In genomic region chr11:98933151-98933550, GRCm38 (mm10) we compare ENCODE assay signal across 8 mouse cellular contexts. TPM values are rescaled to one million over a fixed set of nuclear protein-coding genes. Genes with fewer than 3 reads are reported as not detected.
DNase-seq lines count a peak whose midpoint lies in the region; ATAC-seq lines count a peak whose summit lies in the region.

No protein-coding gene starts in this region.

- H3K27ac ChIP-seq in midbrain, embryonic 11.5 days (ENCODE audit: low read depth, low read length) = no peak overlapping the region
- no peak overlapping the region for H3K27ac ChIP-seq in midbrain, embryonic 13.5 days
- peak overlapping the region; percentile 94 for H3K27ac ChIP-seq in embryonic facial prominence, embryonic 15.5 days (replicated peaks)
- H3K27ac ChIP-seq in hindbrain, embryonic 15.5 days (replicated peaks) = no peak overlapping the region
- H3K27ac ChIP-seq in liver, embryonic 12.5 days = no peak overlapping the region
- H3K27ac ChIP-seq in neural tube, embryonic 15.5 days (replicated peaks) = no peak overlapping the region

- no peak for ATAC-seq in midbrain, embryonic 11.5 days (ENCODE audit: low FRiP score)
- ATAC-seq in midbrain, embryonic 13.5 days = no peak
- no peak for ATAC-seq in embryonic facial prominence, embryonic 15.5 days (ENCODE audit: insufficient number of reproducible peaks, low FRiP score, low TSS enrichment, low read depth)
- ATAC-seq in hindbrain, embryonic 15.5 days (ENCODE audit: low FRiP score, low read depth) = no peak
- ATAC-seq in liver, embryonic 12.5 days = no peak
- ATAC-seq in neural tube, embryonic 15.5 days (ENCODE audit: low FRiP score) = no peak

- peaks cover 8% of the 10 kb centered on the region for H3K27me3 ChIP-seq in midbrain, embryonic 11.5 days (ENCODE audit: control insufficient read depth, insufficient read depth, low read length)
- H3K27me3 ChIP-seq in midbrain, embryonic 13.5 days = peaks cover 20% of the 10 kb centered on the region
- no peaks in the 10 kb centered on the region for H3K27me3 ChIP-seq in embryonic facial prominence, embryonic 15.5 days
- H3K27me3 ChIP-seq in hindbrain, embryonic 15.5 days = no peaks in the 10 kb centered on the region
- H3K27me3 ChIP-seq in liver, embryonic 12.5 days (replicated peaks) = peaks cover 99% of the 10 kb centered on the region
- H3K27me3 ChIP-seq in neural tube, embryonic 15.5 days (replicated peaks) = no peaks in the 10 kb centered on the region

- no peak overlapping the region for H3K4me2 ChIP-seq in midbrain, embryonic 11.5 days
- H3K4me2 ChIP-seq in midbrain, embryonic 13.5 days (replicated peaks) = no peak overlapping the region
- H3K4me2 ChIP-seq in embryonic facial prominence, embryonic 15.5 days (replicated peaks) = peak overlapping the region; percentile 44
- H3K4me2 ChIP-seq in hindbrain, embryonic 15.5 days = peak overlapping the region; percentile 9
- H3K4me2 ChIP-seq in liver, embryonic 12.5 days = 0 out of 2 replicates have a peak overlapping the region, but pooled peaks have one; percentile 9
- peak overlapping the region; percentile 19 for H3K4me2 ChIP-seq in neural tube, embryonic 15.5 days

- H3K9me3 ChIP-seq in midbrain, embryonic 11.5 days (ENCODE audit: control insufficient read depth, low read length) = no peaks in the 10 kb centered on the region
- H3K9me3 ChIP-seq in midbrain, embryonic 13.5 days = no peaks in the 10 kb centered on the region
- H3K9me3 ChIP-seq in embryonic facial prominence, embryonic 15.5 days (replicated peaks) = no peaks in the 10 kb centered on the region
- no peaks in the 10 kb centered on the region for H3K9me3 ChIP-seq in hindbrain, embryonic 15.5 days
- no peaks in the 10 kb centered on the region for H3K9me3 ChIP-seq in liver, embryonic 12.5 days (replicated peaks)
- no peaks in the 10 kb centered on the region for H3K9me3 ChIP-seq in neural tube, embryonic 15.5 days (replicated peaks)

- WGBS in midbrain, embryonic 11.5 days = 55% methylated on average over 9 of the region's 9 CpGs
- WGBS in midbrain, embryonic 13.5 days = 59% methylated on average over 9 of the region's 9 CpGs
- WGBS in embryonic facial prominence, embryonic 15.5 days = 28% methylated on average over 9 of the region's 9 CpGs
- WGBS in hindbrain, embryonic 15.5 days = 40% methylated on average over 9 of the region's 9 CpGs
- 41% methylated on average over 9 of the region's 9 CpGs for WGBS in liver, embryonic 12.5 days (ENCODE audit: insufficient replicate concordance)
- WGBS in neural tube, embryonic 15.5 days = 34% methylated on average over 9 of the region's 9 CpGs

- peak; percentile 84 for DNase-seq in midbrain, embryonic 11.5 days (ENCODE audit: low spot score, missing footprints)
- peak; percentile 80 to 91 for DNase-seq in adrenal gland, adult 18-20 months (ENCODE audit: low spot score in 2 of 2)
- no peak for DNase-seq in embryo, embryonic 11 days

- H3K4me1 ChIP-seq in midbrain, embryonic 11.5 days (ENCODE audit: control insufficient read depth, insufficient read depth, low read length) = peaks cover 59% of the 10 kb centered on the region
- H3K4me1 ChIP-seq in midbrain, embryonic 13.5 days (replicated peaks) = peaks cover 74% of the 10 kb centered on the region
- peaks cover 88% of the 10 kb centered on the region for H3K4me1 ChIP-seq in embryonic facial prominence, embryonic 15.5 days
- H3K4me1 ChIP-seq in hindbrain, embryonic 15.5 days (replicated peaks) = peaks cover 73% of the 10 kb centered on the region
- H3K4me1 ChIP-seq in liver, embryonic 12.5 days = peaks cover 70% of the 10 kb centered on the region
- peaks cover 80% of the 10 kb centered on the region for H3K4me1 ChIP-seq in neural tube, embryonic 15.5 days

- H3K4me3 ChIP-seq in midbrain, embryonic 11.5 days (ENCODE audit: low read depth, low read length) = no peak overlapping the region
- no peak overlapping the region for H3K4me3 ChIP-seq in midbrain, embryonic 13.5 days (replicated peaks)
- peak overlapping the region; percentile 10; the same call in 1 of the 2 replicates for H3K4me3 ChIP-seq in embryonic facial prominence, embryonic 15.5 days (replicated peaks)
- no peak overlapping the region for H3K4me3 ChIP-seq in hindbrain, embryonic 15.5 days
- H3K4me3 ChIP-seq in liver, embryonic 12.5 days = no peak overlapping the region
- H3K4me3 ChIP-seq in neural tube, embryonic 15.5 days (replicated peaks) = no peak overlapping the region

- no peak overlapping the region for H3K9ac ChIP-seq in midbrain, embryonic 11.5 days (ENCODE audit: low read length)
- no peak overlapping the region for H3K9ac ChIP-seq in midbrain, embryonic 13.5 days (replicated peaks)
- H3K9ac ChIP-seq in embryonic facial prominence, embryonic 15.5 days = no peak overlapping the region
- H3K9ac ChIP-seq in hindbrain, embryonic 15.5 days = no peak overlapping the region
- H3K9ac ChIP-seq in liver, embryonic 12.5 days = no peak overlapping the region
- H3K9ac ChIP-seq in neural tube, embryonic 15.5 days (replicated peaks) = no peak overlapping the region

- H3K36me3 ChIP-seq in midbrain, embryonic 11.5 days (ENCODE audit: control insufficient read depth, insufficient read depth, low read length) = no peaks in the 10 kb centered on the region
- H3K36me3 ChIP-seq in midbrain, embryonic 13.5 days = no peaks in the 10 kb centered on the region
- H3K36me3 ChIP-seq in embryonic facial prominence, embryonic 15.5 days = no peaks in the 10 kb centered on the region; the same call in 1 of the 2 replicates
- H3K36me3 ChIP-seq in hindbrain, embryonic 15.5 days = no peaks in the 10 kb centered on the region
- no peaks in the 10 kb centered on the region for H3K36me3 ChIP-seq in liver, embryonic 12.5 days
- no peaks in the 10 kb centered on the region for H3K36me3 ChIP-seq in neural tube, embryonic 15.5 days

RNA-seq across cellular contexts. Expression of gene Rara, which starts 5.5 kb away (rescaled TPM):
- polyA plus RNA-seq in midbrain, embryonic 11.5 days (2014; fragmentation: Nextera tagmentation; extraction: Ambion mirVana) = 13.2 and 14.8 TPM in 2 replicates
- polyA plus RNA-seq in midbrain, embryonic 13.5 days (2015; fragmentation: Nextera tagmentation; extraction: Ambion mirVana) = 7.5 and 9.1 TPM in 2 replicates
- total RNA-seq in adrenal gland, adult 18-20 months (2021) = 10 to 100 TPM; 16.2 to 16.7 TPM
- polyA plus RNA-seq in embryonic facial prominence, embryonic 15.5 days (2015; fragmentation: Nextera tagmentation; extraction: Ambion mirVana) = 50.0 and 53.5 TPM in 2 replicates
- polyA plus RNA-seq in hindbrain, embryonic 15.5 days (2015; fragmentation: Nextera tagmentation; extraction: Ambion mirVana) = 11.4 and 16.8 TPM in 2 replicates
- 6.8 and 7.1 TPM in 2 replicates for polyA plus RNA-seq in liver, embryonic 12.5 days (2016; fragmentation: Nextera tagmentation; extraction: Ambion mirVana)
- polyA plus RNA-seq in neural tube, embryonic 15.5 days (2015; fragmentation: Nextera tagmentation; extraction: Ambion mirVana) = 17.3 and 19.9 TPM in 2 replicates

RNA-seq across cellular contexts. Expression of gene Cdc6, which starts 25.6 kb away (rescaled TPM):
- polyA plus RNA-seq in midbrain, embryonic 11.5 days (2014; fragmentation: Nextera tagmentation; extraction: Ambion mirVana) = 44.3 and 45.0 TPM in 2 replicates
- polyA plus RNA-seq in midbrain, embryonic 13.5 days (2015; fragmentation: Nextera tagmentation; extraction: Ambion mirVana) = 10.6 and 11.3 TPM in 2 replicates
- total RNA-seq in adrenal gland, adult 18-20 months (2021) = under 1 TPM; 0.32 to 0.43 TPM
- 22.6 and 22.7 TPM in 2 replicates for polyA plus RNA-seq in embryonic facial prominence, embryonic 15.5 days (2015; fragmentation: Nextera tagmentation; extraction: Ambion mirVana)
- polyA plus RNA-seq in hindbrain, embryonic 15.5 days (2015; fragmentation: Nextera tagmentation; extraction: Ambion mirVana) = 5.5 and 6.0 TPM in 2 replicates
- polyA plus RNA-seq in liver, embryonic 12.5 days (2016; fragmentation: Nextera tagmentation; extraction: Ambion mirVana) = 86.5 and 89.9 TPM in 2 replicates
- 3.8 and 12.0 TPM in 2 replicates for polyA plus RNA-seq in neural tube, embryonic 15.5 days (2015; fragmentation: Nextera tagmentation; extraction: Ambion mirVana)

RNA-seq across cellular contexts. Expression of gene Gjd3, which starts 49.7 kb away (rescaled TPM):
- not detected in 2 replicates for polyA plus RNA-seq in midbrain, embryonic 11.5 days (2014; fragmentation: Nextera tagmentation; extraction: Ambion mirVana)
- 0.58 and 0.99 TPM in 2 replicates for polyA plus RNA-seq in midbrain, embryonic 13.5 days (2015; fragmentation: Nextera tagmentation; extraction: Ambion mirVana)
- not detected for total RNA-seq in adrenal gland, adult 18-20 months (2021)
- 0.96 and 1.1 TPM in 2 replicates for polyA plus RNA-seq in embryonic facial prominence, embryonic 15.5 days (2015; fragmentation: Nextera tagmentation; extraction: Ambion mirVana)
- 1.8 and 3.1 TPM in 2 replicates for polyA plus RNA-seq in hindbrain, embryonic 15.5 days (2015; fragmentation: Nextera tagmentation; extraction: Ambion mirVana)
- not detected in 2 replicates for polyA plus RNA-seq in liver, embryonic 12.5 days (2016; fragmentation: Nextera tagmentation; extraction: Ambion mirVana)
- polyA plus RNA-seq in neural tube, embryonic 15.5 days (2015; fragmentation: Nextera tagmentation; extraction: Ambion mirVana) = 2.2 and 3.0 TPM in 2 replicates

Comparison
In these comparisons a context has a peak if more than half of its experiments do, and no peak if none do; other contexts are left out.
1. H3K4me2 ChIP-seq: peak in embryonic facial prominence, embryonic 15.5 days (single experiment), hindbrain, embryonic 15.5 days (single experiment), liver, embryonic 12.5 days (single experiment) and neural tube, embryonic 15.5 days (single experiment); none in midbrain, embryonic 11.5 days (single experiment) and midbrain, embryonic 13.5 days (single experiment).